Mouse (Mus musculus) forebrain, embryonic 11.5 days (tissue): ENCODE data around the gene Flt3l. TPM values are rescaled to one million over a fixed set of nuclear protein-coding genes. Genes with fewer than 3 reads are reported as not detected.

Experiments
- ATAC-seq: fragments of 200-750 bp; cut with Nextera tagmentation; replicated peaks from 2 replicates; pipeline ENCODE4 v1.8.0; 2017; ENCODE audit warnings: moderate TSS enrichment; ENCODE audit not compliant: low FRiP score
- DNase-seq: peaks from one replicate; pipeline ENCODE4 v3.0.0-alpha.2; 2017; ENCODE audit warnings: low spot score
- H3K27ac ChIP-seq: fragments of 300-500 bp; sonication (generic); 2 replicates; pipeline ENCODE4 v1.5.1; 2014; ENCODE audit warnings: low read depth, low read length
- H3K27me3 ChIP-seq: fragments of 300-500 bp; sonication (generic); 2 replicates; pipeline ENCODE4 v1.6.1; 2014; ENCODE audit warnings: mild to moderate bottlenecking, low read length, mixed read lengths; ENCODE audit not compliant: control insufficient read depth, insufficient read depth
- H3K36me3 ChIP-seq: fragments of 300-500 bp; sonication (generic); 2 replicates; pipeline ENCODE4 v1.6.1; 2014; ENCODE audit warnings: mild to moderate bottlenecking, low read length, moderate library complexity, mixed read lengths; ENCODE audit not compliant: control insufficient read depth, insufficient read depth
- H3K4me1 ChIP-seq: fragments of 300-500 bp; sonication (generic); replicated peaks from 2 replicates; pipeline ENCODE4 v1.6.1; 2014; ENCODE audit warnings: low read length, mixed read lengths; ENCODE audit not compliant: control insufficient read depth, insufficient read depth
- H3K4me2 ChIP-seq: fragments of 300-500 bp; sonication (generic); 2 replicates; pipeline ENCODE4 v1.6.1; 2014; ENCODE audit warnings: low read depth, mild to moderate bottlenecking, low read length, moderate library complexity, mixed read lengths; ENCODE audit not compliant: severe bottlenecking
- H3K4me3 ChIP-seq: fragments of 300-500 bp; sonication (generic); 2 replicates; pipeline ENCODE4 v1.5.1; 2014; ENCODE audit warnings: low read depth, low read length
- H3K9ac ChIP-seq: fragments of 300-500 bp; sonication (generic); 2 replicates; pipeline ENCODE4 v1.6.1; 2014; ENCODE audit warnings: low read length
- H3K9me3 ChIP-seq: fragments of 300-500 bp; sonication (generic); 2 replicates; pipeline ENCODE4 v1.6.1; 2016; ENCODE audit warnings: low read length, mixed read lengths; ENCODE audit not compliant: control insufficient read depth
- WGBS: fragments of 180-500 bp; shearing (Covaris S2); extraction: QIAGEN DNeasy Blood & Tissue Kit; methylation state at CpG from one replicate; pipeline ENCODE4 v1.1.7; 2014; 5-methylcytosine and 5-hydroxymethylcytosine counted together
- polyA plus RNA-seq: library from polyadenylated mRNA; unstranded; fragments of >200 nt; fragmentation: Nextera tagmentation; extraction: Ambion mirVana; gene quantifications from 2 replicates; pipeline ENCODE4 v1.2.1, GENCODE M21; 2014

Flt3l gene
- polyA plus RNA-seq, 1 experiment from 2014 or later, result 1.8 TPM

GRCm38 (mm10) chr7:45147267-45147666 is 11.0 kb upstream of the Flt3l start:
- H3K4me2 ChIP-seq, result no peak overlapping the region
- 96% methylated on average over 11 of the region's 11 CpGs for WGBS
- no peak overlapping the region for H3K27ac ChIP-seq
- no peak overlapping the region for H3K9ac ChIP-seq
- H3K4me1 ChIP-seq, result no peaks in the 10 kb centered on the region; the same call in 1 of the 2 replicates
- DNase-seq (no peak), ATAC-seq (no peak)
- H3K4me3 ChIP-seq, result no peak overlapping the region
- H3K9me3 ChIP-seq, result no peaks in the 10 kb centered on the region
- no peaks in the 10 kb centered on the region; the same call in 1 of the 2 replicates for H3K36me3 ChIP-seq
- no peaks in the 10 kb centered on the region for H3K27me3 ChIP-seq

GRCm38 (mm10) chr7:45145460-45145859 is 9.2 kb upstream of the Flt3l start:
- no peak overlapping the region for H3K4me2 ChIP-seq
- no peaks in the 10 kb centered on the region for H3K9me3 ChIP-seq
- no peaks in the 10 kb centered on the region; the same call in 1 of the 2 replicates for H3K36me3 ChIP-seq
- no peaks in the 10 kb centered on the region for H3K27me3 ChIP-seq
- H3K4me3 ChIP-seq, result no peak overlapping the region
- no peaks in the 10 kb centered on the region for H3K4me1 ChIP-seq
- H3K27ac ChIP-seq, result no peak overlapping the region
- WGBS, result 95% methylated on average over 8 of the region's 8 CpGs
- no peak for ATAC-seq
- DNase-seq, result no peak
- no peak overlapping the region for H3K9ac ChIP-seq

- Histone ChIP-seq H3K27ac (no peak overlapping the region), H3K9me3 (no peaks in the 10 kb centered on the region), H3K27me3 (no peaks in the 10 kb centered on the region), H3K4me1 (no peaks in the 10 kb centered on the region), H3K9ac (no peak overlapping the region), H3K4me3 (no peak overlapping the region), H3K36me3 (no peaks in the 10 kb centered on the region; the same call in 1 of the 2 replicates), H3K4me2 (no peak overlapping the region)
- ATAC-seq (no peak), DNase-seq (no peak)
- WGBS, result 87% methylated on average over 13 of the region's 13 CpGs
Observed at GRCm38 (mm10) chr7:45144368-45145174, 8.3 kb upstream of the Flt3l start.

GRCm38 (mm10) chr7:45141914-45142313 is 5.7 kb upstream of the Flt3l start:
- Histone ChIP-seq H3K9me3 (no peaks in the 10 kb centered on the region), H3K4me3 (no peak overlapping the region), H3K4me1 (no peaks in the 10 kb centered on the region), H3K27ac (no peak overlapping the region), H3K9ac (no peak overlapping the region; the same call in 1 of the 2 replicates), H3K36me3 (no peaks in the 10 kb centered on the region; the same call in 1 of the 2 replicates), H3K4me2 (no peak overlapping the region), H3K27me3 (0 out of 2 replicates have a peak, but pooled peaks cover 2% of the 10 kb centered on the region)
- ATAC-seq (no peak), DNase-seq (no peak)
- 89% methylated on average over 5 of the region's 5 CpGs for WGBS

- H3K27ac ChIP-seq, result no peak overlapping the region
- DNase-seq (no peak), ATAC-seq (no peak)
- H3K36me3 ChIP-seq, result no peaks in the 10 kb centered on the region; the same call in 1 of the 2 replicates
- no peak overlapping the region for H3K4me3 ChIP-seq
- 94% methylated on average over 3 of the region's 3 CpGs for WGBS
- H3K9me3 ChIP-seq, result no peaks in the 10 kb centered on the region
- H3K9ac ChIP-seq, result no peak overlapping the region
- 0 out of 2 replicates have a peak, but pooled peaks cover 2% of the 10 kb centered on the region for H3K27me3 ChIP-seq
- H3K4me1 ChIP-seq, result peaks cover under 1% of the 10 kb centered on the region; the same call in 1 of the 2 replicates
- H3K4me2 ChIP-seq, result no peak overlapping the region
Observed at GRCm38 (mm10) chr7:45141319-45141718, 5.1 kb upstream of the Flt3l start.

- no peak overlapping the region for H3K27ac ChIP-seq
- H3K9ac ChIP-seq, result no peak overlapping the region
- no peak overlapping the region for H3K4me3 ChIP-seq
- no peak for DNase-seq
- no peak for ATAC-seq
- peaks cover 4% of the 10 kb centered on the region; the same call in 1 of the 2 replicates for H3K4me1 ChIP-seq
- H3K36me3 ChIP-seq, result no peaks in the 10 kb centered on the region
- H3K9me3 ChIP-seq, result no peaks in the 10 kb centered on the region
- WGBS, result 81% methylated on average over 8 of the region's 8 CpGs
- peaks cover 2% of the 10 kb centered on the region; the same call in 1 of the 2 replicates for H3K27me3 ChIP-seq
- H3K4me2 ChIP-seq, result no peak overlapping the region
Observed at GRCm38 (mm10) chr7:45139904-45140723, 3.9 kb upstream of the Flt3l start.

- no peak overlapping the region for H3K27ac ChIP-seq
- H3K27me3 ChIP-seq, result peaks cover 2% of the 10 kb centered on the region; the same call in 1 of the 2 replicates
- no peak overlapping the region for H3K9ac ChIP-seq
- peaks cover 4% of the 10 kb centered on the region; the same call in 1 of the 2 replicates for H3K4me1 ChIP-seq
- WGBS, result 79% methylated on average over 1 of the region's 1 CpGs
- no peaks in the 10 kb centered on the region for H3K9me3 ChIP-seq
- no peak overlapping the region for H3K4me3 ChIP-seq
- DNase-seq (no peak), ATAC-seq (no peak)
- no peaks in the 10 kb centered on the region for H3K36me3 ChIP-seq
- H3K4me2 ChIP-seq, result no peak overlapping the region
Observed at GRCm38 (mm10) chr7:45138403-45138802, 2.2 kb upstream of the Flt3l start.

GRCm38 (mm10) chr7:45137171-45138006 is 1.2 kb upstream of the Flt3l start:
- Histone ChIP-seq H3K4me3 (no peak overlapping the region), H3K4me1 (peaks cover 4% of the 10 kb centered on the region; the same call in 1 of the 2 replicates), H3K9me3 (no peaks in the 10 kb centered on the region), H3K4me2 (no peak overlapping the region), H3K27me3 (peaks cover 2% of the 10 kb centered on the region; the same call in 1 of the 2 replicates), H3K9ac (no peak overlapping the region), H3K36me3 (no peaks in the 10 kb centered on the region), H3K27ac (no peak overlapping the region)
- WGBS, result 83% methylated on average over 12 of the region's 12 CpGs
- ATAC-seq (no peak), DNase-seq (no peak)
